Mouse (Mus musculus): ENCODE measurements around the gene Gxylt2. TPM values are rescaled to one million over a fixed set of nuclear protein-coding genes. Genes with fewer than 3 reads are reported as not detected.

Gene Gxylt2
- polyA plus RNA-seq, 1 experiment from 2014 or later, result 1.1 TPM

- Histone ChIP-seq H3K27ac (ENCODE audit: low read depth, low read length) (no peak overlapping the region), H3K9me3 (ENCODE audit: control insufficient read depth, low read length) (no peaks in the 10 kb centered on the region), H3K4me1 (ENCODE audit: control insufficient read depth, insufficient read depth, low read depth, low read length) (no peaks in the 10 kb centered on the region), H3K4me3 (ENCODE audit: low read length) (no peak overlapping the region), H3K9ac (ENCODE audit: low read depth, low read length) (no peak overlapping the region), H3K27me3 (replicated peaks; ENCODE audit: control insufficient read depth, insufficient read depth, low read length) (no peaks in the 10 kb centered on the region), H3K36me3 (ENCODE audit: control insufficient read depth, insufficient read depth, low read length) (peaks cover 18% of the 10 kb centered on the region), H3K4me2 (ENCODE audit: low read length) (no peak overlapping the region)
- WGBS, result 94% methylated on average over 4 of the region's 4 CpGs
- no peak for ATAC-seq
These were observed 140.5 kb downstream of the Gxylt2 start for GRCm38 (mm10) chr6:100845058-100845457.

- H3K27ac ChIP-seq (ENCODE audit: low read depth, low read length), result no peak overlapping the region
- H3K4me2 ChIP-seq (ENCODE audit: low read length), result no peak overlapping the region
- peaks cover 4% of the 10 kb centered on the region; the same call in 1 of the 2 replicates for H3K36me3 ChIP-seq (ENCODE audit: control insufficient read depth, insufficient read depth, low read length)
- ATAC-seq, result no peak
- H3K9ac ChIP-seq (ENCODE audit: low read depth, low read length), result no peak overlapping the region
- no peaks in the 10 kb centered on the region for H3K27me3 ChIP-seq (replicated peaks; ENCODE audit: control insufficient read depth, insufficient read depth, low read length)
- H3K9me3 ChIP-seq (ENCODE audit: control insufficient read depth, low read length), result no peaks in the 10 kb centered on the region
- WGBS, result 87% methylated on average over 5 of the region's 5 CpGs
- H3K4me1 ChIP-seq (ENCODE audit: control insufficient read depth, insufficient read depth, low read depth, low read length), result no peaks in the 10 kb centered on the region
- H3K4me3 ChIP-seq (ENCODE audit: low read length), result no peak overlapping the region
These were observed 142.7 kb downstream of the Gxylt2 start for GRCm38 (mm10) chr6:100847264-100847663.

- Histone ChIP-seq H3K4me1 (ENCODE audit: control insufficient read depth, insufficient read depth, low read depth, low read length) (no peaks in the 10 kb centered on the region), H3K4me2 (ENCODE audit: low read length) (no peak overlapping the region), H3K27ac (ENCODE audit: low read depth, low read length) (no peak overlapping the region), H3K36me3 (ENCODE audit: control insufficient read depth, insufficient read depth, low read length) (peaks cover 4% of the 10 kb centered on the region; the same call in 1 of the 2 replicates), H3K9ac (ENCODE audit: low read depth, low read length) (no peak overlapping the region), H3K9me3 (ENCODE audit: control insufficient read depth, low read length) (no peaks in the 10 kb centered on the region), H3K4me3 (ENCODE audit: low read length) (no peak overlapping the region), H3K27me3 (replicated peaks; ENCODE audit: control insufficient read depth, insufficient read depth, low read length) (no peaks in the 10 kb centered on the region)
- no peak for ATAC-seq
- 92% methylated on average over 9 of the region's 9 CpGs for WGBS
These were observed 144.3 kb downstream of the Gxylt2 start for GRCm38 (mm10) chr6:100848682-100849375.

- ATAC-seq, result no peak
- H3K4me1 ChIP-seq (ENCODE audit: control insufficient read depth, insufficient read depth, low read depth, low read length), result no peaks in the 10 kb centered on the region
- no peak overlapping the region for H3K9ac ChIP-seq (ENCODE audit: low read depth, low read length)
- H3K9me3 ChIP-seq (ENCODE audit: control insufficient read depth, low read length), result no peaks in the 10 kb centered on the region
- WGBS, result 89% methylated on average over 9 of the region's 9 CpGs
- H3K27me3 ChIP-seq (replicated peaks; ENCODE audit: control insufficient read depth, insufficient read depth, low read length), result no peaks in the 10 kb centered on the region
- H3K36me3 ChIP-seq (ENCODE audit: control insufficient read depth, insufficient read depth, low read length), result peaks cover 4% of the 10 kb centered on the region; the same call in 1 of the 2 replicates
- H3K4me3 ChIP-seq (ENCODE audit: low read length), result no peak overlapping the region
- H3K4me2 ChIP-seq (ENCODE audit: low read length), result no peak overlapping the region
- no peak overlapping the region for H3K27ac ChIP-seq (ENCODE audit: low read depth, low read length)
These were observed 146.1 kb downstream of the Gxylt2 start for GRCm38 (mm10) chr6:100850671-100851081.

- no peak overlapping the region for H3K9ac ChIP-seq (ENCODE audit: low read depth, low read length)
- H3K27me3 ChIP-seq (replicated peaks; ENCODE audit: control insufficient read depth, insufficient read depth, low read length), result no peaks in the 10 kb centered on the region
- H3K27ac ChIP-seq (ENCODE audit: low read depth, low read length), result no peak overlapping the region
- H3K4me1 ChIP-seq (ENCODE audit: control insufficient read depth, insufficient read depth, low read depth, low read length), result no peaks in the 10 kb centered on the region
- H3K9me3 ChIP-seq (ENCODE audit: control insufficient read depth, low read length), result no peaks in the 10 kb centered on the region
- ATAC-seq, result no peak
- no peak overlapping the region for H3K4me2 ChIP-seq (ENCODE audit: low read length)
- 93% methylated on average over 5 of the region's 5 CpGs for WGBS
- no peak overlapping the region for H3K4me3 ChIP-seq (ENCODE audit: low read length)
- peaks cover 1% of the 10 kb centered on the region; the same call in 1 of the 2 replicates for H3K36me3 ChIP-seq (ENCODE audit: control insufficient read depth, insufficient read depth, low read length)
These were observed 146.5 kb downstream of the Gxylt2 start for GRCm38 (mm10) chr6:100851083-100851482.

Other genes with a start within 250 kb of the Gxylt2 start
- gene Shq1, start 33.6 kb upstream of the Gxylt2 start, polyA plus RNA-seq (2015; fragmentation: Nextera tagmentation; extraction: Ambion mirVana), result 8.9 and 10.1 TPM in 2 replicates
- gene Ppp4r2, start 128.9 kb downstream of the Gxylt2 start, polyA plus RNA-seq (2015; fragmentation: Nextera tagmentation; extraction: Ambion mirVana), result 12.3 and 14.1 TPM in 2 replicates